Mouse (Mus musculus) liver, adult (tissue): ENCODE results near the gene Nectin1.

Experiments used
- GATA4 ChIP-seq: IDR thresholded peaks from 2 replicates; pipeline ENCODE4 v1.6.1; 2014; ENCODE audit warnings: mild to moderate bottlenecking, low read length; ENCODE audit not compliant: insufficient replicate concordance

The Nectin1 gene

GRCm38 (mm10) chr9:43777362-43778360, 33.9 kb downstream of the Nectin1 start:
- no peak for TF ChIP-seq GATA4

- TF ChIP-seq GATA4: no peak
Measured at GRCm38 (mm10) chr9:43780883-43781282, 37.1 kb downstream of the Nectin1 start.

- no peak for TF ChIP-seq GATA4
Measured at GRCm38 (mm10) chr9:43782401-43782800, 38.6 kb downstream of the Nectin1 start.

GRCm38 (mm10) chr9:43783959-43784358, 40.2 kb downstream of the Nectin1 start:
- no peak for TF ChIP-seq GATA4

- no peak for TF ChIP-seq GATA4
Measured at GRCm38 (mm10) chr9:43784841-43785240, 41.1 kb downstream of the Nectin1 start.

- no peak for TF ChIP-seq GATA4
Measured at GRCm38 (mm10) chr9:43787591-43787990, 43.8 kb downstream of the Nectin1 start.

- no peak for TF ChIP-seq GATA4
Measured at GRCm38 (mm10) chr9:43792681-43793080, 48.9 kb downstream of the Nectin1 start.

GRCm38 (mm10) chr9:43793411-43793810, 49.6 kb downstream of the Nectin1 start:
- TF ChIP-seq GATA4: no peak

- no peak for TF ChIP-seq GATA4
Measured at GRCm38 (mm10) chr9:43796031-43796430, 52.2 kb downstream of the Nectin1 start.

GRCm38 (mm10) chr9:43796841-43797740, 53.3 kb downstream of the Nectin1 start:
- no peak for TF ChIP-seq GATA4

- no peak for TF ChIP-seq GATA4
Measured at GRCm38 (mm10) chr9:43797746-43798145, 54.0 kb downstream of the Nectin1 start.

GRCm38 (mm10) chr9:43800525-43800924, 56.7 kb downstream of the Nectin1 start:
- no peak for TF ChIP-seq GATA4

GRCm38 (mm10) chr9:43801911-43802310, 58.1 kb downstream of the Nectin1 start:
- TF ChIP-seq GATA4: no peak

GRCm38 (mm10) chr9:43807565-43807964, 63.8 kb downstream of the Nectin1 start:
- no peak for TF ChIP-seq GATA4

- TF ChIP-seq GATA4: no peak
Measured at GRCm38 (mm10) chr9:43808099-43808498, 64.3 kb downstream of the Nectin1 start.
